Mouse (Mus musculus): ENCODE results near the gene Snip1. TPM values are rescaled to one million over a fixed set of nuclear protein-coding genes. Genes with fewer than 3 reads are reported as not detected.

The Snip1 gene
- total and polyA plus RNA-seq, 3 experiments: 23.5 to 46.6 (median 25.8) TPM

- TF ChIP-seq MYC (IDR thresholded peaks at IDR 0.05; ENCODE audit: low read depth, low read length): no peak
- no peak for TF ChIP-seq TCF12 (IDR thresholded peaks at IDR 0.05; ENCODE audit: low read depth, low read length)
- no peak for TF ChIP-seq ZKSCAN1 (IDR thresholded peaks at IDR 0.05; ENCODE audit: borderline replicate concordance, low read depth, low read length)
- no peak for TF ChIP-seq POLR2AphosphoS2 (IDR thresholded peaks at IDR 0.05; ENCODE audit: low read depth, low read length)
- dilution Hi-C loops (cut with MboI; ENCODE audit: extremely low pct_ligation_motif_present, extremely low pct_unique_long_range_greater_than_20kb, low sequenced_read_pairs): no loop called here
- H3K36me3 ChIP-seq (replicated peaks in 1 of 2; ENCODE audit: control insufficient read depth in 1 of 2, insufficient read depth in 1 of 2, low read length in 1 of 2): peaks cover 33 to 79% of the 10 kb centered on the region in 2 experiments
Measured at GRCm38 (mm10) chr4:125093031-125093430, 26.6 kb downstream of the Snip1 start.

GRCm38 (mm10) chr4:125096066-125096465 lies 29.6 kb downstream of the Snip1 start:
- Histone ChIP-seq H3K36me3 (replicated peaks in 1 of 2; ENCODE audit: control insufficient read depth in 1 of 2, insufficient read depth in 1 of 2, low read length in 1 of 2) (peaks cover 20 to 64% of the 10 kb centered on the region in 2 experiments), H3K27ac (ENCODE audit: insufficient read depth, low read depth) (no peak overlapping the region), H3K27me3 (replicated peaks) (no peaks in the 10 kb centered on the region), H3K9me3 (replicated peaks; ENCODE audit: low read length) (peaks cover 3% of the 10 kb centered on the region), H3K4me1 (ENCODE audit: control insufficient read depth in 1 of 2, insufficient read depth in 2 of 2) (peaks cover 0 to 3% of the 10 kb centered on the region in 2 experiments; a peak in 1 of 4 replicates), H3K4me2 (ENCODE audit: insufficient read depth, low read depth, poor library complexity, severe bottlenecking) (no peak overlapping the region), H3K9ac (ENCODE audit: insufficient read depth, low read depth) (no peak overlapping the region), H3K79me2 (replicated peaks; ENCODE audit: control insufficient read depth, extremely low read depth, insufficient read depth, poor library complexity, severe bottlenecking) (no peaks in the 10 kb centered on the region; the same call in 1 of the 2 replicates), H3K4me3 (replicated peaks in 1 of 3; ENCODE audit: low read depth in 2 of 3, low read length in 2 of 3, poor library complexity in 1 of 3) (no peak overlapping the region)
- dilution Hi-C loops (cut with MboI; ENCODE audit: extremely low pct_ligation_motif_present, extremely low pct_unique_long_range_greater_than_20kb, low sequenced_read_pairs): no loop called here
- TF ChIP-seq GABPA (IDR thresholded peaks at IDR 0.05; ENCODE audit: insufficient replicate concordance, low read depth, low read length) (no peak), ZKSCAN1 (IDR thresholded peaks at IDR 0.05; ENCODE audit: borderline replicate concordance, low read depth, low read length) (no peak), USF1 (IDR thresholded peaks at IDR 0.05; ENCODE audit: low read depth, low read length) (no peak), KAT2A (IDR thresholded peaks at IDR 0.05; ENCODE audit: insufficient replicate concordance, low read length) (no peak), MXI1 (IDR thresholded peaks at IDR 0.05; ENCODE audit: low read depth, low read length) (no peak), MAZ (IDR thresholded peaks at IDR 0.05; ENCODE audit: low read depth, low read length) (no peak), PAX5 (IDR thresholded peaks at IDR 0.05; ENCODE audit: low read length) (no peak), SIN3A (IDR thresholded peaks at IDR 0.05; ENCODE audit: low read length) (no peak), CHD2 (IDR thresholded peaks at IDR 0.05; ENCODE audit: low read length) (no peak), UBTF (IDR thresholded peaks at IDR 0.05; ENCODE audit: low read depth, low read length) (no peak), ZMIZ1 (IDR thresholded peaks at IDR 0.05; ENCODE audit: low read depth, low read length) (no peak), HCFC1 (IDR thresholded peaks at IDR 0.05; ENCODE audit: low read depth, low read length) (no peak), TBP (conservative IDR thresholded peaks at IDR 0.05; ENCODE audit: low read depth, low read length) (no peak), CTCF (conservative IDR thresholded peaks at IDR 0.05 in 1 of 2, IDR thresholded peaks at IDR 0.05 in 1 of 2; ENCODE audit: low read depth in 2 of 2, low read length in 2 of 2) (no peak), POLR2AphosphoS2 (IDR thresholded peaks at IDR 0.05; ENCODE audit: low read depth, low read length) (no peak)
- no peak for DNase-seq (ENCODE audit: extremely low read depth)
- in situ Hi-C loops (cut with MboI; ENCODE audit: low pct_ligation_motif_present, low pct_unique_long_range_greater_than_20kb, low sequenced_read_pairs): no loop called here

More at GRCm38 (mm10) chr4:125093031-125093430, 26.6 kb downstream of the Snip1 start:
- Histone ChIP-seq H3K9me3 (replicated peaks; ENCODE audit: low read length) (peaks cover 3% of the 10 kb centered on the region), H3K79me2 (replicated peaks; ENCODE audit: control insufficient read depth, extremely low read depth, insufficient read depth, poor library complexity, severe bottlenecking) (no peaks in the 10 kb centered on the region; the same call in 1 of the 2 replicates), H3K4me1 (ENCODE audit: control insufficient read depth in 1 of 2, insufficient read depth in 2 of 2) (no peaks in the 10 kb centered on the region), H3K4me3 (replicated peaks in 1 of 3; ENCODE audit: low read depth in 2 of 3, low read length in 2 of 3, poor library complexity in 1 of 3) (no peak overlapping the region), H3K9ac (ENCODE audit: insufficient read depth, low read depth) (no peak overlapping the region), H3K27me3 (replicated peaks) (no peaks in the 10 kb centered on the region), H3K27ac (ENCODE audit: insufficient read depth, low read depth) (no peak overlapping the region), H3K4me2 (ENCODE audit: insufficient read depth, low read depth, poor library complexity, severe bottlenecking) (no peak overlapping the region)
- in situ Hi-C loops (cut with MboI; ENCODE audit: low pct_ligation_motif_present, low pct_unique_long_range_greater_than_20kb, low sequenced_read_pairs): no loop called here
- DNase-seq (ENCODE audit: extremely low read depth): no peak

All from CH12.LX (cell line).